Mouse (Mus musculus) thymus, adult 2 months (tissue): ENCODE data around the gene Prlhr. TPM values are rescaled to one million over a fixed set of nuclear protein-coding genes. Genes with fewer than 3 reads are reported as not detected.
A peak's percentile ranks its signal among the peaks of the same experiment; 100 is the strongest.

Experiments used
- DNase-seq: peaks from one replicate; pipeline ENCODE4 v3.0.0; 2021
- H3K27ac ChIP-seq: fragments of 200-500 bp; 2 replicates; pipeline ENCODE4 v1.5.1; 2012; ENCODE audit warnings: low read length, control low read depth; ENCODE audit not compliant: control insufficient read depth, insufficient read depth
- H3K27me3 ChIP-seq: fragments of 200-500 bp; 2 replicates; pipeline ENCODE4 v1.6.1; 2012; ENCODE audit warnings: mild to moderate bottlenecking, low read length, moderate library complexity, mixed read lengths; ENCODE audit not compliant: control insufficient read depth, insufficient read depth
- H3K36me3 ChIP-seq: fragments of 200-500 bp; 2 replicates; pipeline ENCODE4 v1.6.1; 2012; ENCODE audit warnings: mild to moderate bottlenecking, low read length, moderate library complexity; ENCODE audit not compliant: control insufficient read depth, insufficient read depth
- H3K4me1 ChIP-seq: fragments of 200-500 bp; replicated peaks from 2 replicates; pipeline ENCODE4 v1.6.1; 2012; ENCODE audit warnings: low read length; ENCODE audit not compliant: control insufficient read depth, insufficient read depth
- H3K4me3 ChIP-seq: fragments of 200-500 bp; 2 replicates; pipeline ENCODE4 v1.5.1; 2012; ENCODE audit warnings: mild to moderate bottlenecking, low read length, control low read depth, moderate library complexity; ENCODE audit not compliant: control insufficient read depth, insufficient read depth
- CTCF ChIP-seq: fragments of 200-500 bp; IDR thresholded peaks from 2 replicates; pipeline ENCODE4 v1.5.1; 2012; ENCODE audit warnings: mild to moderate bottlenecking, control low read depth, low read length, moderate library complexity, borderline replicate concordance; ENCODE audit not compliant: control insufficient read depth, poor library complexity, insufficient read depth; ENCODE audit errors: extremely low read depth
- POLR2A ChIP-seq: fragments of 200-500 bp; IDR thresholded peaks from 2 replicates; pipeline ENCODE4 v1.6.1; 2012; ENCODE audit warnings: mild to moderate bottlenecking, low read length, control low read depth, moderate library complexity; ENCODE audit not compliant: control insufficient read depth, poor library complexity, insufficient read depth; ENCODE audit errors: extremely low read depth
- WGBS: fragments of 180-500 bp; shearing (Covaris S2); methylation state at CpG from one replicate; pipeline ENCODE4 v1.1.7; 2018; 5-methylcytosine and 5-hydroxymethylcytosine counted together
- polyA plus RNA-seq: library from polyadenylated mRNA; depleted of rRNA; stranded (reverse); fragments of >200 nt; gene quantifications from 2 replicates; pipeline ENCODE4 v1.2.3, GENCODE M21; 2012; rRNA removed

The Prlhr gene
- polyA plus RNA-seq, 1 experiment = 0.08 TPM

DNA sequence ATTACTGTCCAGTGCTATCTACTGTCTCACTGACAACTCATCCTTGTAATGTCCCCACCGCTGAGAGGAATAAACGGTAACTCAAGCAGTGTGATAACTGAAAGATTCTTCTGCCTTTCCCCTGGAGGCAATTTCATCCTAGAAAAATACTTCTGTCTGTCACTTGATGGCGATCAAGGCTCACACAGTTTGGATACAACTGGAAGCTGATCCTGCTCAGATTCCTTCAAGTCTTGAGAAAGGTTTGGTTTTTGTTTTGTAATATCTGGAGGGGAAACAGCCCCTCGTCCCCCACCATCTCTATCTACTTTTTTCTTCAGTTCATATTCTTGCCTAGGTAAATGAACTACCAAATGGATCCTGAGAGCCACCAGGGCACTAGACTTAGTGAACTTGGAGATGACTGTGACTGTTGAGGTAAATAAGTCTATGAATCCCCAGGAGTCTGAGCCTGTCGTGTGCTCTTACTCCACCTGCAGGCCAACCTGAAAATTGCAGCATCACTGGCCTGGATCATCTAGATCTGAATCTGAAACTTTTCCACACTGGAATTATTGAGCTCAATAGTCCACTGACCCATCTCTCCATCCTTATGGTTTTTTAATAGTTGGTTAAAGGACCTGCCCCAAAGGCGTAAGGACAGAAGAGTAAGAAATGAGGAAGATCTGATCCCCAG, 30.4 kb downstream of the Prlhr start:
- no peaks in the 10 kb centered on the region for H3K4me1 ChIP-seq
- TF ChIP-seq CTCF (no peak), POLR2A (no peak)
- H3K36me3 ChIP-seq = no peaks in the 10 kb centered on the region
- no peaks in the 10 kb centered on the region for H3K27me3 ChIP-seq
- no peak overlapping the region for H3K27ac ChIP-seq
- H3K4me3 ChIP-seq = no peak overlapping the region
- DNase-seq = peak; percentile 1
- WGBS = 66% methylated on average over 6 of the region's 6 CpGs

DNA sequence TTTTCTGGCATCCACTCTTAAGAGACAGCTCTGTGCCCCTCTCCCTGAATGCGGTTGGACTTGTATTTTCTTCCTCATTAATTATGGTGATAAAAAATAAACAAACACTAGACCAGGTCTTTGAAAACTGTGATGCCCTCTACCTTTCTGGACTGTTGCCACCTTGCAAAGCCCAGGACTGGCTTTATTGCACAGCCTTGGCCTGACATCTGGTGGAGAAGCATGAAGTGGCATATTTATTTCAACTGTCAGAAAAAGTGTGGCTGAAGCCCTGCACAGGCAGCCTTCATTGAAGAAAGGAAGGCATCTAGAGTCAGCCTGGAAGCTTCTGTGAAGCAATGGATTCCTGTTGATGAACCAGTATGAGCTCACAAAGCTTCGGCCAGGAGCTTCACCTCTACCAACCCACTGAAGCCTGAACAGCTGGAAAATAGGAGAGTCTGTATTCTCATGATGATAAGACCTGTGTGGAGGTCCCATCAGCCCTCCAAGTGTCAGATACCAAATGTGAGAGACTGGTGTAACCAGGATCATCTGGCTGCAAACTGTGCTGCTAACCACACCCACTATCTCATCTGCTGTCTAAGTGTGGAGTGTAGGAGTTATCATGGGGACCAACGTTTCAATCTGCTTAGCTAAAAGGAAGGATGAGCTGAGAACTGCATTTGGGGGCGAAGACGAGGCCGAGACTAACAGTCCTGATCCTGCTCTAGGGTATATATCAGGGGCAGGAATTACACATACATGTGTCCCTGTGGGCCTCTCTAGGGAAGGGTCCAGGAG, 35.6 kb downstream of the Prlhr start:
- Histone ChIP-seq H3K4me1 (no peaks in the 10 kb centered on the region), H3K27ac (no peak overlapping the region), H3K4me3 (no peak overlapping the region), H3K27me3 (no peaks in the 10 kb centered on the region), H3K36me3 (no peaks in the 10 kb centered on the region)
- DNase-seq = no peak
- WGBS = 88% methylated on average over 6 of the region's 6 CpGs
- TF ChIP-seq CTCF (no peak), POLR2A (no peak)

DNA sequence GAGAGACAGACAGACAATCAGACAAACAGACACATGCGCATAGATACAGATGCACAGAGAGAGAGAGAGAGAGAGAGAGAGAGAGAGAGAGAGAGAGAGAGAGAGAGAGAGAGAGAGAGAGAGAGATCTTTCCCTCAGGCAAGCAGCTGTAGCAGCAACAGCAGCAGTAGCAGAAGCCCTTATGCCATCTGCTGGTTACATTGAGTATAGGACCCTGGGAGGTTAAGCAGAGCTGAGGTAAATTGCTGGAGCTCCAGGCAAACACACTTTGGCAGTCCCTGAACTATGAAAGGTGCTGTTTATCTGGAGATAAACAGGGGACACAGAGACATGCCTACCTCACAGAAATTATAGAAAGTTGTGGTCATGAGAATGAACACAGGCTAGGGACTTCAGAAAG, 50.5 kb downstream of the Prlhr start:
- H3K4me3 ChIP-seq = no peak overlapping the region
- no peak for DNase-seq
- H3K27me3 ChIP-seq = no peaks in the 10 kb centered on the region
- no peaks in the 10 kb centered on the region for H3K4me1 ChIP-seq
- TF ChIP-seq POLR2A (no peak), CTCF (no peak)
- WGBS = 79% methylated on average over 1 of the region's 1 CpGs
- H3K36me3 ChIP-seq = no peaks in the 10 kb centered on the region
- H3K27ac ChIP-seq = no peak overlapping the region

Other genes with a start within 250 kb of the Prlhr start
- 6.3 and 8.8 TPM in 2 replicates for gene Fam204a, start 241.6 kb downstream of the Prlhr start, polyA plus RNA-seq
- gene Cacul1, start 112.7 kb upstream of the Prlhr start, polyA plus RNA-seq = 13.8 and 21.3 TPM in 2 replicates